Mouse (Mus musculus) left cerebral cortex, postnatal 25 days (tissue): ENCODE data around the gene Sox8. TPM values are rescaled to one million over a fixed set of nuclear protein-coding genes. Genes with fewer than 3 reads are reported as not detected.

Experiments
- DNase-seq, 2 experiments: peaks; one replicate each; pipeline ENCODE4 v3.0.0; 2022; ENCODE audit warnings: low spot score in 2 of 2, mixed read lengths in 1 of 2
- intact Hi-C: fragments of 180-260 bp; cut with DNase I; formaldehyde crosslinking; loops from one replicate; pipeline ENCODE4 v1.15.1; 2025
- total RNA-seq, 2 experiments: library from RNA; stranded (reverse); gene quantifications; 2 replicates each; pipeline ENCODE4 v1.2.3; 2021

The Sox8 gene
- total RNA-seq, 2 experiments from 2014 or later, result 52.1 to 55.3 TPM

- intact Hi-C loops, result no loop called here
- DNase-seq, result no peak
These were observed 12.6 kb upstream of the Sox8 start for GRCm38 (mm10) chr17:25583099-25583498.

- no peak for DNase-seq
- intact Hi-C loops, result no loop called here
These were observed 11.6 kb upstream of the Sox8 start for GRCm38 (mm10) chr17:25582076-25582475.

GRCm38 (mm10) chr17:25579332-25580047 lies 9.0 kb upstream of the Sox8 start:
- no peak for DNase-seq
- intact Hi-C loops, result no loop called here

GRCm38 (mm10) chr17:25578920-25579319 lies 8.4 kb upstream of the Sox8 start, which contains the start of gene Lmf1:
Lmf1 (plus strand) TSS chr17:25579085.
- peak; percentile 95 to 98 for DNase-seq
- intact Hi-C loops, result no loop called here

GRCm38 (mm10) chr17:25577702-25578101 lies 7.2 kb upstream of the Sox8 start:
- intact Hi-C loops, result no loop called here
- no peak for DNase-seq

GRCm38 (mm10) chr17:25577263-25577662 lies 6.8 kb upstream of the Sox8 start:
- intact Hi-C loops, result no loop called here
- DNase-seq, result no peak

GRCm38 (mm10) chr17:25576034-25576433 lies 5.5 kb upstream of the Sox8 start:
- DNase-seq, result no peak
- intact Hi-C loops, result no loop called here

- intact Hi-C loops, result no loop called here
- DNase-seq, result peak; percentile 35 to 37
These were observed 4.9 kb upstream of the Sox8 start for GRCm38 (mm10) chr17:25575208-25575971.

- DNase-seq, result no peak
- intact Hi-C loops, result loop anchor here (2.0 kb wide), 1 partner anchor 51 kb away; no protein-coding TSS in a partner anchor
These were observed 951 bp upstream of the Sox8 start for GRCm38 (mm10) chr17:25571453-25571820.

GRCm38 (mm10) chr17:25569833-25570647 lies 446 bp downstream of the Sox8 start:
- intact Hi-C loops, result loop anchor here (2.0 to 5.0 kb wide), 4 partner anchors 53 to 232 kb away; no protein-coding TSS in a partner anchor
- DNase-seq, result peak in 1 of 2 experiments; percentile 46

- peak; percentile 37 to 67 for DNase-seq
- intact Hi-C loops, result loop anchor here (2.0 to 5.0 kb wide), 3 partner anchors 60 to 233 kb away; no protein-coding TSS in a partner anchor
These were observed 1.6 kb downstream of the Sox8 start for GRCm38 (mm10) chr17:25568880-25569279.

GRCm38 (mm10) chr17:25568206-25568605 lies 2.3 kb downstream of the Sox8 start:
- peak; percentile 56 to 70 for DNase-seq
- intact Hi-C loops, result loop anchor here (2.0 to 5.0 kb wide), 3 partner anchors 59 to 234 kb away; no protein-coding TSS in a partner anchor

GRCm38 (mm10) chr17:25567745-25568144 lies 2.7 kb downstream of the Sox8 start:
- intact Hi-C loops, result loop anchor here (1.0 to 5.0 kb wide), 4 partner anchors 59 to 235 kb away; no protein-coding TSS in a partner anchor
- DNase-seq, result peak; percentile 84 to 85

GRCm38 (mm10) chr17:25567261-25567660 lies 3.2 kb downstream of the Sox8 start:
- DNase-seq, result peak; percentile 30 to 37
- intact Hi-C loops, result loop anchor here (1.0 to 5.0 kb wide), 3 partner anchors 95 to 235 kb away; no protein-coding TSS in a partner anchor

GRCm38 (mm10) chr17:25565860-25566600 lies 4.5 kb downstream of the Sox8 start:
- intact Hi-C loops, result loop anchor here (5.0 kb wide), 2 partner anchors 94 to 236 kb away; no protein-coding TSS in a partner anchor
- DNase-seq, result peak; percentile 34 to 41

- peak; percentile 37 to 56 for DNase-seq
- intact Hi-C loops, result loop anchor here (5.0 kb wide), 2 partner anchors 93 to 237 kb away; no protein-coding TSS in a partner anchor
These were observed 5.2 kb downstream of the Sox8 start for GRCm38 (mm10) chr17:25565244-25565643.

GRCm38 (mm10) chr17:25564481-25564880 lies 6.0 kb downstream of the Sox8 start:
- intact Hi-C loops, result no loop called here
- DNase-seq, result peak; percentile 30 to 63

- intact Hi-C loops, result no loop called here
- peak; percentile 46 to 74 for DNase-seq
These were observed 9.1 kb downstream of the Sox8 start for GRCm38 (mm10) chr17:25561223-25562028.
